Mouse (Mus musculus) brain, embryonic 14.5 days (tissue): ENCODE data around the gene Glt6d1.

Experiments
- CTCF ChIP-seq: fragments of 200-500 bp; IDR thresholded peaks from 2 replicates; pipeline ENCODE4 v1.5.1; 2012; ENCODE audit warnings: inconsistent platforms, mild to moderate bottlenecking, moderate library complexity, borderline replicate concordance; ENCODE audit not compliant: insufficient read depth, insufficient read length; ENCODE audit errors: extremely low read depth
- POLR2A ChIP-seq: fragments of 200-500 bp; IDR thresholded peaks from 2 replicates; pipeline ENCODE4 v1.6.1; 2012; ENCODE audit warnings: mild to moderate bottlenecking, inconsistent platforms, borderline replicate concordance; ENCODE audit not compliant: poor library complexity, insufficient read depth, insufficient read length, severe bottlenecking; ENCODE audit errors: extremely low read depth

- no peak for TF ChIP-seq CTCF
- TF ChIP-seq POLR2A = no peak
These were observed 34.7 kb downstream of the Glt6d1 start for GRCm38 (mm10) chr2:25780921-25781320.
